Mouse (Mus musculus): ENCODE measurements around the gene Heatr1.

DNA sequence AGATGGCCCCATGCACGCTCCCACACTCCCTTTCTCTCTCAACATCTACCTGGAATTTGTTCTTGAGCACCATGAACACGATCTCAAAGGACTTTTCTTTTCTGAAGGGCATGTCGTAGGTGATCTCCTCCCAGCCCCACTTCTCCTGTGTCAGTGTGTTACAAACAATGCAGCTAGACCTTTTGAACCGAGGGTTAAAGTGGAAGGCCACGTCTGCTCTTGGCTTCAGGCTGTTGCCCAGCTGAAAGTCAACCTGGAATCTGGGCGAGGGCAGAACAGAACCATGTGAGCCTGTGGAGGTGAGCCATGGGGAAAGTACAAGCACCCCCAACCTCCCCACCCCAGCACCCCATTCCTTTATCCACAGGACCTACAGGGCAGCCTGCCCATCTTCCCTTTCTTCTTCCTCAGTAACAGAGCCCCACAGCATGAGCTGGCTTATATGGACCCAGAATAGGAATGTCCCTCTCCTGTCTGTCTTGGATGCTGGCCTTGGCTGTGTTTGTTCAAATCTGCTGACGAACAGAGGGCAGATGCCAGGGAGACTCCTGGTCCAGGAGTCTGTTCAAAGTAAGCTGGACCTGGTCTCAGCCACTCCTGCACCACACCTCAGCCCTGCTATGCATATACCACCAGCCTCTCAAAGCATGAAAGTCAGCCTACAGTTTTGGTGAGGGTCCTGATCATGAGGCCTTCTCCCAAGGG lies 60.0 kb downstream of the Heatr1 start:
- TF ChIP-seq POLR2A (IDR thresholded peaks at IDR 0.05; ENCODE audit: control insufficient read depth in 1 of 2, insufficient read depth in 1 of 2, low read depth in 1 of 2, low read length in 2 of 2, poor library complexity in 1 of 2) (no peak), BHLHE40 (IDR thresholded peaks at IDR 0.05; ENCODE audit: borderline replicate concordance, low read depth, low read length) (no peak), MYC (IDR thresholded peaks at IDR 0.05; ENCODE audit: low read depth, low read length) (no peak), MAX (IDR thresholded peaks at IDR 0.05; ENCODE audit: low read length) (no peak), CHD1 (IDR thresholded peaks at IDR 0.05; ENCODE audit: low read depth, low read length) (no peak), MEF2A (IDR thresholded peaks at IDR 0.05; ENCODE audit: extremely low read depth, insufficient replicate concordance, low read depth, low read length, poor library complexity, severe bottlenecking) (no peak), POLR2AphosphoS2 (IDR thresholded peaks at IDR 0.05; ENCODE audit: low read length) (no peak), TAL1 (IDR thresholded peaks at IDR 0.05; ENCODE audit: low read length) (no peak)
